Mouse (Mus musculus): ENCODE data around the gene Eif2a. TPM values are rescaled to one million over a fixed set of nuclear protein-coding genes. Genes with fewer than 3 reads are reported as not detected.
A peak's percentile ranks its signal among the peaks of the same experiment; 100 is the strongest.

Gene Eif2a
- 71.1 and 72.0 TPM in 2 replicates for polyA plus RNA-seq (2014; fragmentation: Nextera tagmentation; extraction: Ambion mirVana)

DNA sequence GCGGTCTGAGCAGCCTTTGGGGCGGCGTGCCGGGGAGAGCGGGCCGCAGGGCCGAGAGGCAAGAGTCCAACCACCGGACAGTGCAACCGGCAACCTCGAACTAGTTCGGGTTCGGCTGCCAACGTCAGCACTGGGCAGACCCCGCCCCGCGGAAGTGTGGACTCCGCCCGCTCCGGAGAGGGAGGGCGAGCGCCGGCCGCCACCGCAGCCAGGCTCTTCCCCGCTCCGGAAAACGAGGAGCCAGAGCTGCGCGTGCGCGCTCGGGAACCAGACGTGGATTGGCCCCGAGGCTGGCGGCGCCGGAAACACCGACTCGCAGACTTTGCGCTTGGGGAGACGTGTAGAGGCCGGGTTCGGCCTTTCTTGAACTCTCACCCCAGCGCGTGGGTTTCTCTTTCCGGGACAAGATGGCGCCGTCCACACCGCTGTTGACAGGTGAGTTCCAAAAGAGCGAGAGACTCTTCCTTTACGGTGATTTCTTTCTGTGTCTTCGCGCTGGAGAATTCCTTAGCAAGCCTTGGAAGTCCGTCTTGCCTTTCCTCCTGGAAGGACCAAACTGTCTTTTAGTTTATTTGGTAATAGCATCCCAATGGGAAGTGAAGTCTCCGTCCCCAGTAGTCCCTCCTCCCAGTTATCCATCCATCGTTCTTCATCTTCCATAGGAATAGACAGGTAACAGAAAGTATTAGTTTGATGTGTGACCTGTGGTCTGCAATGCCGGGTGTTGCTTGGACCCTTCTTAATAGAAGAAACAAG is at the start of gene Eif2a, which contains the start of gene Serp1:
TSS of gene Eif2a (plus strand) at position 170 of the 756 bp plus-strand sequence.
TSS of gene Serp1 (minus strand) at position 241 of the 756 bp plus-strand sequence.
- ATAC-seq (ENCODE audit: low FRiP score, low TSS enrichment) = peak; percentile 99
- no peaks in the 10 kb centered on the region for H3K9me3 ChIP-seq (ENCODE audit: control insufficient read depth, low read length)
- H3K4me1 ChIP-seq (ENCODE audit: control insufficient read depth, insufficient read depth, low read length) = no peaks in the 10 kb centered on the region
- H3K9ac ChIP-seq (ENCODE audit: low read depth, low read length) = peak within 1 kb of the TSS; percentile 92
- peak within 1 kb of the TSS; percentile 55 for H3K4me2 ChIP-seq (replicated peaks; ENCODE audit: low read depth, low read length)
- peaks cover 27% of the 10 kb centered on the region for H3K36me3 ChIP-seq (ENCODE audit: control insufficient read depth, insufficient read depth, low read length)
- H3K27me3 ChIP-seq (ENCODE audit: control insufficient read depth, insufficient read depth, low read length) = no peaks in the 10 kb centered on the region
- under 1% methylated on average over 55 of the region's 57 CpGs for WGBS
- peak within 1 kb of the TSS; percentile 93 for H3K4me3 ChIP-seq (ENCODE audit: low read length)
- peak within 1 kb of the TSS; percentile 89 for H3K27ac ChIP-seq (ENCODE audit: low read depth, low read length)

DNA sequence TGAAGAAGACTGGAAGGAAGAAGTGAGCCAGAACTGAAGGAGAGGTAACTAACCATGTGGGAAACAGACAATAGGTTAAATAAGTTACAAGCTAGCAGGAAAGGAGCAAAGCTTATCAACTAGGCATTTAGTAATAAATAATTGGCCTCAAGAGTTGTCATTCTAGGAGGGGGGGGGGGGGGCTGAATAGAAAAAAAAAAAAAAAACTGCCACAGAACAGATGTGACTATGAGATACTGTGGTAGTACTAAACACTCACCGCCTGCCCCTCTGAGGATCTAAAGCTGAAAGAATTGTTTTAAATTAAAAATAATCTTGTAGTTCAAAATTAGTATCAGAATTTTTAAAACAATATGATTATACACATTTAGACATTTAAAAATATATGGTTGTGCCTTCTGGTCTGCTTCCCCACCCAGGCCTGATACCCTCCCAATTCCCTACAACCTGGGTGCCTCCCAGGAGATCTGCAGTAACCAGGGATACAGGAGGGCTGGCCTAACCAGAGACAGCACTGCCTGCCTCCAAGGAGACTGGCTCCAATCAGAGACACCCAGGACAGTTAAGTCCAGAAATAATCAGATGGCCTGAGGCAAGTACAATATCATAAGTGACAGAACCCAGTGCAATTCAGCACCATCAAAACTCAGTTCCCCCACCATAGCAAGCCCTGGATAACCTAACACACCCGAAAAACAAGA is 46.7 kb upstream of the Eif2a start:
- H3K36me3 ChIP-seq (ENCODE audit: control insufficient read depth, insufficient read depth, low read length) = no peaks in the 10 kb centered on the region
- WGBS = 87% methylated on average over 2 of the region's 2 CpGs
- no peak overlapping the region for H3K9ac ChIP-seq (ENCODE audit: low read depth, low read length)
- no peak overlapping the region for H3K27ac ChIP-seq (ENCODE audit: low read depth, low read length)
- no peak for ATAC-seq (ENCODE audit: low FRiP score, low TSS enrichment)
- no peaks in the 10 kb centered on the region for H3K27me3 ChIP-seq (ENCODE audit: control insufficient read depth, insufficient read depth, low read length)
- no peak overlapping the region for H3K4me2 ChIP-seq (replicated peaks; ENCODE audit: low read depth, low read length)
- H3K4me1 ChIP-seq (ENCODE audit: control insufficient read depth, insufficient read depth, low read length) = no peaks in the 10 kb centered on the region
- no peaks in the 10 kb centered on the region for H3K9me3 ChIP-seq (ENCODE audit: control insufficient read depth, low read length)
- no peak overlapping the region for H3K4me3 ChIP-seq (ENCODE audit: low read length)

DNA sequence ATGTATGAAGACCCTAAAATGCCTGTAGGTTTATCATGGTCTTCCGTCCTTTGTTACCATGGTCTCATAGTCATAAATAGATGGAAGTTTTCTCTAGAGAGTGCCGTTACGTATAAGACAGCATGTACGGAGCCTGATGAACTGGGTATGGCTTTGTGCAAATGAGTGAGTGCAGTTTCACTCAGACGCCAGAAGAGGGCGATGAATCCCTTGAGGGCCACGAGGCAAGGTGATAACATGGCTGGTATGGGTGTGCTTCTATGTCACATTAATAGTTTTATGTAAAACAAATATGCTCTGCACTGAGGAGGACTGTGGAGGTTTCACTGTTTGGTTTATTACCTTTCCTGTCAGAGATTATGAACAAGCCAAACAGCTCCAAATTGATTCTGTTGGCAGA is 39.7 kb upstream of the Eif2a start:
- ATAC-seq (ENCODE audit: low FRiP score, low TSS enrichment) = no peak
- Histone ChIP-seq H3K27me3 (ENCODE audit: control insufficient read depth, insufficient read depth, low read length) (no peaks in the 10 kb centered on the region), H3K4me2 (replicated peaks; ENCODE audit: low read depth, low read length) (no peak overlapping the region), H3K27ac (ENCODE audit: low read depth, low read length) (no peak overlapping the region), H3K4me1 (ENCODE audit: control insufficient read depth, insufficient read depth, low read length) (no peaks in the 10 kb centered on the region), H3K9me3 (ENCODE audit: control insufficient read depth, low read length) (no peaks in the 10 kb centered on the region), H3K4me3 (ENCODE audit: low read length) (no peak overlapping the region), H3K36me3 (ENCODE audit: control insufficient read depth, insufficient read depth, low read length) (no peaks in the 10 kb centered on the region), H3K9ac (ENCODE audit: low read depth, low read length) (no peak overlapping the region)
- 79% methylated on average over 7 of the region's 7 CpGs for WGBS

DNA sequence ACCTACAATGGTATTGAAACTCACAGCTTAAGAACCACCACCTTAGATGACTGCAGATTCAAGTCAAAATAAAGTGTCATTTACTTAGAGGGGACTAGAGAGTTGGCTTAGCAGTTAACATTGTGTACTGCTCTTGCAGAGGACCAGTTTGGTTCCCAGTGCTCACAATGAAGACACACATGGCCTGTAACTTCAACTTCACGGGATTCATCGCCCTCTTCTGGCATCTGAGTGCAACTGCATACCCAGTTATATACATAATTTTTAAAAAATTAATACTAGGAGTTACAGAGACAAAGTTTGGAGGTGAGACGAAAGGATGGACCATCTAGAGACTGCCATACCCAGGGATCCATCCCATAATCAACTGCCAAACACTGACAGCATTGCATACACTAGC is 38.5 kb upstream of the Eif2a start:
- Histone ChIP-seq H3K27ac (ENCODE audit: low read depth, low read length) (no peak overlapping the region), H3K36me3 (ENCODE audit: control insufficient read depth, insufficient read depth, low read length) (no peaks in the 10 kb centered on the region), H3K4me3 (ENCODE audit: low read length) (no peak overlapping the region), H3K9me3 (ENCODE audit: control insufficient read depth, low read length) (no peaks in the 10 kb centered on the region), H3K4me2 (replicated peaks; ENCODE audit: low read depth, low read length) (no peak overlapping the region), H3K27me3 (ENCODE audit: control insufficient read depth, insufficient read depth, low read length) (no peaks in the 10 kb centered on the region), H3K4me1 (ENCODE audit: control insufficient read depth, insufficient read depth, low read length) (no peaks in the 10 kb centered on the region), H3K9ac (ENCODE audit: low read depth, low read length) (no peak overlapping the region)
- WGBS = 74% methylated on average over 3 of the region's 3 CpGs
- ATAC-seq (ENCODE audit: low FRiP score, low TSS enrichment) = no peak

DNA sequence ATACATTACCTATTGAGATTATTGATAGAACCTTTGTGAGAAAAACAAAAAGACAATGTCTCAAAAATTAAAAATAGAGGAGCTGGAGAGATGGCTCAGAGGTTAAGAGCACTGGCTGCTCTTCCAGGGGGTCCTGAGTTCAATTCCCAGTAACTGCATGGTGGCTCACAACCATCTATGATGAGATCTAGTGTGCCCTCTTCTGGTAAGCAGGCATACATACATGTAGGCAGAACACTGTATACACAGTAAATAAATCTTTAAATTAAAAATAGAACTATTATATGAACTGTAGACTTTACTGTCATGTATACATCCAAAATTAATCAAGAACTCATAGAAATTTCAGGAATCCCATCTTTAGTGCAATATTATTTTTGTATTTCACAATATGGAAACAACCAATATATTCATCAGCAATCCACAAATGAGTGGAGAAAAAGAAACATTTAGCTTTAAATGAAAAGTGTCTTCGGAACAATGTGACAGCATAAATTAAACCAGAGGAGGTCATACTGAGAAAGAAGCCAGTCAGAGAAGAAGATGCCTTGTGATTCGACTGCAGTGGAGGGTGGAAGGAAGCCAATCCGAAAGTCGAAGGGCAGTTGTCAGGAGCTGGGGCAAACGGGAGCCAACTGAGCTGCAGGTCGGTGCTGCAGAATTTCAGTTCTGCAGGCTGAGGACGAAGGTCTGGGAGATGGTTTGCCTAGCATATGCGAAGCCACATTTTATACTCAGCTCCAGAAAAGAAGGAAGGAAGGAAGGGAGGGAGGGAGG is 37.4 kb upstream of the Eif2a start:
- no peaks in the 10 kb centered on the region for H3K36me3 ChIP-seq (ENCODE audit: control insufficient read depth, insufficient read depth, low read length)
- no peak overlapping the region for H3K4me2 ChIP-seq (replicated peaks; ENCODE audit: low read depth, low read length)
- no peak overlapping the region for H3K9ac ChIP-seq (ENCODE audit: low read depth, low read length)
- no peaks in the 10 kb centered on the region for H3K9me3 ChIP-seq (ENCODE audit: control insufficient read depth, low read length)
- H3K27me3 ChIP-seq (ENCODE audit: control insufficient read depth, insufficient read depth, low read length) = no peaks in the 10 kb centered on the region
- no peak overlapping the region for H3K4me3 ChIP-seq (ENCODE audit: low read length)
- ATAC-seq (ENCODE audit: low FRiP score, low TSS enrichment) = no peak
- 80% methylated on average over 7 of the region's 8 CpGs for WGBS
- no peaks in the 10 kb centered on the region for H3K4me1 ChIP-seq (ENCODE audit: control insufficient read depth, insufficient read depth, low read length)
- no peak overlapping the region for H3K27ac ChIP-seq (ENCODE audit: low read depth, low read length)

DNA sequence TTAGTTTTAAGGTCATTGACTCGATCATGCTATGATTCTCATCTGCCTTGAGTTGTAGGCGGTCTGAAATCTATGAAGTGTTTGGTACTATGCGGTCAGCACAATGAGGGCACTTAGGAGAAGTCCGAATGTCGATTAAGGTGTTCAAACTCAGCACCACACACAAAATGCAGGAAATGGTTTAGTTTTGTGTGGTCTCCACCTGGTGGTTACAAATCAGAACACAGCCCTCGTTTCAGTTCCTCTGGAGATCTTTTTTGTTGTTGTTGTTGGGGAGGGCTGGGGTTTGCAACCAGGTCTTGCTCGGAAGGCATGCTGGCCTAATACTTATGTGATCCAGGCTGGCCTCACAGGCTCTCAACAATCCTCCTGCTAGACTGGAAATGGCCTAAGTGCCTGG is 34.8 kb upstream of the Eif2a start:
- no peaks in the 10 kb centered on the region for H3K36me3 ChIP-seq (ENCODE audit: control insufficient read depth, insufficient read depth, low read length)
- ATAC-seq (ENCODE audit: low FRiP score, low TSS enrichment) = no peak
- H3K9ac ChIP-seq (ENCODE audit: low read depth, low read length) = no peak overlapping the region
- no peak overlapping the region for H3K27ac ChIP-seq (ENCODE audit: low read depth, low read length)
- no peaks in the 10 kb centered on the region for H3K27me3 ChIP-seq (ENCODE audit: control insufficient read depth, insufficient read depth, low read length)
- 76% methylated on average over 7 of the region's 7 CpGs for WGBS
- H3K4me1 ChIP-seq (ENCODE audit: control insufficient read depth, insufficient read depth, low read length) = no peaks in the 10 kb centered on the region
- no peak overlapping the region for H3K4me2 ChIP-seq (replicated peaks; ENCODE audit: low read depth, low read length)
- H3K9me3 ChIP-seq (ENCODE audit: control insufficient read depth, low read length) = no peaks in the 10 kb centered on the region
- no peak overlapping the region for H3K4me3 ChIP-seq (ENCODE audit: low read length)

DNA sequence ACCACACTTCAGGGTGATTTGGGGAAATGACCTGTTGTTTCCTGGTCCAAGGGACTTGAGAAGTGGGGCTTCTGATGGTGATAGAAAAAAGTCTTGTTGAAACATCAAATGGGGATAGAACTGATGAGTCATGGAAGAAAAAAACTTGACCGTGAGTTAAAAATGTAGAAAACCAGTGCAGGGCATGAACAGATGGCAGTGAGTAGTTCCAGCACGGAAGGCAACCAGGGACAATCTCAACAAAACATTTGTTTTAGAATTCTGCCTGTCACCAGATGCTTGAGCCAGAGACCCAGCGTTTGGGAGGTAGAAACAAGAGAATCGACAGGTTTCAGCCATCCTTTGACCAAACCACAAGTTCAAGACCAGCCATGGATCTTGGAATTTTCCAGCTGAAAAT is 32.0 kb upstream of the Eif2a start:
- H3K4me2 ChIP-seq (replicated peaks; ENCODE audit: low read depth, low read length) = no peak overlapping the region
- WGBS = 88% methylated on average over 4 of the region's 4 CpGs
- H3K9me3 ChIP-seq (ENCODE audit: control insufficient read depth, low read length) = no peaks in the 10 kb centered on the region
- no peak overlapping the region for H3K9ac ChIP-seq (ENCODE audit: low read depth, low read length)
- no peaks in the 10 kb centered on the region for H3K27me3 ChIP-seq (ENCODE audit: control insufficient read depth, insufficient read depth, low read length)
- H3K36me3 ChIP-seq (ENCODE audit: control insufficient read depth, insufficient read depth, low read length) = no peaks in the 10 kb centered on the region
- no peak overlapping the region for H3K4me3 ChIP-seq (ENCODE audit: low read length)
- ATAC-seq (ENCODE audit: low FRiP score, low TSS enrichment) = no peak
- H3K4me1 ChIP-seq (ENCODE audit: control insufficient read depth, insufficient read depth, low read length) = no peaks in the 10 kb centered on the region
- H3K27ac ChIP-seq (ENCODE audit: low read depth, low read length) = no peak overlapping the region

DNA sequence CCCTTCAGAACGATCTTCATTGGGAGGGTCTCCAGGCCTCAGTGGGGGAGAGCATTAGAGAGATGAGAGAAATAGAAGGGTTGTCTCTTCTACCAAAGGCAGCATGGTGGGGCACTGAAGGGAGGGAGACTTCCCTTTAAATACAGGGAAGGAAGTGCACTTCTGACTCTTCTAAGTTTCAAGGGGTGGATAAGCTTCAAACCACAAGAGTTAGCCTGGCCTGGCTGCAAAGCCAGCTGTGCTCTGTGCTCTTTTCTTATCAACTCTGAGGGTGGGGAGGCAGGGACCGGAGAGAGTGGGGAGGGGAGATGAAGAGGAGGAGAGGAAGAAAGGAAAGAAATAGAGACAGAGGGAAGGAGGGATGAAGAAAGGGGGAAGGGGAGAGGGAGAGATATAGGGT is 23.7 kb upstream of the Eif2a start:
- 58% methylated on average over 2 of the region's 2 CpGs for WGBS
- no peak for ATAC-seq (ENCODE audit: low FRiP score, low TSS enrichment)
- no peaks in the 10 kb centered on the region for H3K9me3 ChIP-seq (ENCODE audit: control insufficient read depth, low read length)
- H3K9ac ChIP-seq (ENCODE audit: low read depth, low read length) = no peak overlapping the region
- H3K27ac ChIP-seq (ENCODE audit: low read depth, low read length) = no peak overlapping the region
- no peaks in the 10 kb centered on the region for H3K36me3 ChIP-seq (ENCODE audit: control insufficient read depth, insufficient read depth, low read length)
- H3K27me3 ChIP-seq (ENCODE audit: control insufficient read depth, insufficient read depth, low read length) = no peaks in the 10 kb centered on the region
- no peak overlapping the region for H3K4me2 ChIP-seq (replicated peaks; ENCODE audit: low read depth, low read length)
- no peak overlapping the region for H3K4me3 ChIP-seq (ENCODE audit: low read length)
- H3K4me1 ChIP-seq (ENCODE audit: control insufficient read depth, insufficient read depth, low read length) = no peaks in the 10 kb centered on the region

Measured in kidney, embryonic 14.5 days (tissue).